Mouse (Mus musculus): Measurements from ENCODE around the gene Sdf2. TPM values are rescaled to one million over a fixed set of nuclear protein-coding genes. Genes with fewer than 3 reads are reported as not detected.

Sdf2 gene
- polyA plus RNA-seq, 1 experiment from 2014 or later, result 62.7 TPM

- Histone ChIP-seq H3K9me3 (replicated peaks) (no peaks in the 10 kb centered on the region), H3K4me2 (no peak overlapping the region), H3K4me3 (no peak overlapping the region), H3K36me3 (ENCODE audit: poor library complexity, severe bottlenecking) (peaks cover 85% of the 10 kb centered on the region), H3K9ac (no peak overlapping the region), H3K27ac (no peak overlapping the region), H3K4me1 (no peaks in the 10 kb centered on the region), H3K27me3 (no peaks in the 10 kb centered on the region)
- WGBS, result 96% methylated on average over 6 of the region's 6 CpGs
- ATAC-seq, result no peak
Measured at GRCm38 (mm10) chr11:78231518-78231917, 14.0 kb upstream of the Sdf2 start.

- Histone ChIP-seq H3K4me1 (peaks cover 22% of the 10 kb centered on the region), H3K27me3 (no peaks in the 10 kb centered on the region), H3K9ac (no peak overlapping the region), H3K4me2 (no peak overlapping the region), H3K9me3 (replicated peaks) (no peaks in the 10 kb centered on the region), H3K36me3 (ENCODE audit: poor library complexity, severe bottlenecking) (peaks cover 30% of the 10 kb centered on the region), H3K27ac (no peak overlapping the region), H3K4me3 (no peak overlapping the region)
- 88% methylated on average over 9 of the region's 9 CpGs for WGBS
- no peak for ATAC-seq
Measured at GRCm38 (mm10) chr11:78240193-78240857, 5.2 kb upstream of the Sdf2 start.

GRCm38 (mm10) chr11:78245261-78245626 lies 302 bp upstream of the Sdf2 start:
- Histone ChIP-seq H3K9ac (peak overlapping the region; percentile 93), H3K9me3 (replicated peaks) (no peaks in the 10 kb centered on the region), H3K4me3 (peak overlapping the region; percentile 99), H3K4me1 (peaks cover 52% of the 10 kb centered on the region), H3K27ac (peak overlapping the region; percentile 92), H3K27me3 (no peaks in the 10 kb centered on the region), H3K36me3 (ENCODE audit: poor library complexity, severe bottlenecking) (peaks cover 10% of the 10 kb centered on the region), H3K4me2 (peak overlapping the region; percentile 91)
- ATAC-seq, result no peak
- WGBS, result under 1% methylated on average over 19 of the region's 19 CpGs

- Histone ChIP-seq H3K9ac (peak overlapping the region; percentile 93; the same call in 1 of the 2 replicates), H3K27ac (peak overlapping the region; percentile 92), H3K9me3 (replicated peaks) (no peaks in the 10 kb centered on the region), H3K27me3 (no peaks in the 10 kb centered on the region), H3K4me2 (peak overlapping the region; percentile 91), H3K4me1 (peaks cover 52% of the 10 kb centered on the region), H3K36me3 (ENCODE audit: poor library complexity, severe bottlenecking) (peaks cover 15% of the 10 kb centered on the region), H3K4me3 (peak overlapping the region; percentile 99)
- no peak for ATAC-seq
- 56% methylated on average over 7 of the region's 7 CpGs for WGBS
Measured at GRCm38 (mm10) chr11:78246318-78247011, 919 bp downstream of the Sdf2 start.

- H3K27me3 ChIP-seq, result no peaks in the 10 kb centered on the region
- 81% methylated on average over 3 of the region's 3 CpGs for WGBS
- H3K4me3 ChIP-seq, result peak overlapping the region; percentile 99
- no peak overlapping the region for H3K27ac ChIP-seq
- H3K4me2 ChIP-seq, result peak overlapping the region; percentile 91
- H3K36me3 ChIP-seq (ENCODE audit: poor library complexity, severe bottlenecking), result peaks cover 20% of the 10 kb centered on the region
- H3K9me3 ChIP-seq (replicated peaks), result no peaks in the 10 kb centered on the region
- peaks cover 49% of the 10 kb centered on the region for H3K4me1 ChIP-seq
- H3K9ac ChIP-seq, result no peak overlapping the region
- no peak for ATAC-seq
Measured at GRCm38 (mm10) chr11:78247012-78247348, 1.4 kb downstream of the Sdf2 start.

GRCm38 (mm10) chr11:78247727-78248140 lies 2.2 kb downstream of the Sdf2 start:
- H3K36me3 ChIP-seq (ENCODE audit: poor library complexity, severe bottlenecking), result peaks cover 27% of the 10 kb centered on the region
- H3K4me2 ChIP-seq, result peak overlapping the region; percentile 28
- peaks cover 42% of the 10 kb centered on the region for H3K4me1 ChIP-seq
- no peak overlapping the region for H3K27ac ChIP-seq
- H3K9ac ChIP-seq, result no peak overlapping the region
- no peaks in the 10 kb centered on the region for H3K27me3 ChIP-seq
- ATAC-seq, result no peak
- 60% methylated on average over 4 of the region's 4 CpGs for WGBS
- H3K4me3 ChIP-seq, result no peak overlapping the region
- H3K9me3 ChIP-seq (replicated peaks), result no peaks in the 10 kb centered on the region

- whole genome bisulfite sequencing, result 80% methylated on average over 1 of the region's 1 CpGs
- H3K36me3 ChIP-seq (ENCODE audit: poor library complexity, severe bottlenecking), result peaks cover 35% of the 10 kb centered on the region
- no peak overlapping the region for H3K27ac ChIP-seq
- ATAC-seq, result no peak
- no peak overlapping the region for H3K4me3 ChIP-seq
- no peaks in the 10 kb centered on the region for H3K4me1 ChIP-seq
- H3K27me3 ChIP-seq, result 0 out of 2 replicates have a peak, but pooled peaks cover 4% of the 10 kb centered on the region
- H3K9me3 ChIP-seq (replicated peaks), result no peaks in the 10 kb centered on the region
- no peak overlapping the region for H3K9ac ChIP-seq
- H3K4me2 ChIP-seq, result no peak overlapping the region
Measured at GRCm38 (mm10) chr11:78256618-78257017, 11.1 kb downstream of the Sdf2 start.

GRCm38 (mm10) chr11:78260489-78261258 lies 15.1 kb downstream of the Sdf2 start:
- H3K4me1 ChIP-seq, result peaks cover 13% of the 10 kb centered on the region
- H3K4me3 ChIP-seq, result peak overlapping the region; percentile 86
- 0 out of 2 replicates have a peak, but pooled peaks cover 4% of the 10 kb centered on the region for H3K27me3 ChIP-seq
- H3K9me3 ChIP-seq (replicated peaks), result no peaks in the 10 kb centered on the region
- H3K4me2 ChIP-seq, result peak overlapping the region; percentile 75
- 95% methylated on average over 2 of the region's 2 CpGs for WGBS
- ATAC-seq, result no peak
- peaks cover 29% of the 10 kb centered on the region for H3K36me3 ChIP-seq (ENCODE audit: poor library complexity, severe bottlenecking)
- no peak overlapping the region for H3K9ac ChIP-seq
- no peak overlapping the region for H3K27ac ChIP-seq

- peak within 1 kb of the TSS; percentile 75 for H3K4me2 ChIP-seq
- peaks cover 33% of the 10 kb centered on the region for H3K36me3 ChIP-seq (ENCODE audit: poor library complexity, severe bottlenecking)
- no peaks in the 10 kb centered on the region for H3K9me3 ChIP-seq (replicated peaks)
- peak within 1 kb of the TSS; percentile 86 for H3K4me3 ChIP-seq
- H3K27ac ChIP-seq, result peak within 1 kb of the TSS; percentile 83
- peak; percentile 96 for ATAC-seq
- peak within 1 kb of the TSS; percentile 86 for H3K9ac ChIP-seq
- H3K27me3 ChIP-seq, result 0 out of 2 replicates have a peak, but pooled peaks cover 4% of the 10 kb centered on the region
- under 1% methylated on average over 81 of the region's 115 CpGs for WGBS
- peaks cover 13% of the 10 kb centered on the region for H3K4me1 ChIP-seq
Measured at GRCm38 (mm10) chr11:78261380-78262352, 16.1 kb downstream of the Sdf2 start, which contains the start of gene 2610507B11Rik. Gene 2610507B11Rik (plus strand): TSS chr11:78261752.

- Histone ChIP-seq H3K4me2 (peak overlapping the region; percentile 75), H3K27me3 (0 out of 2 replicates have a peak, but pooled peaks cover 4% of the 10 kb centered on the region), H3K4me3 (peak overlapping the region; percentile 86), H3K36me3 (ENCODE audit: poor library complexity, severe bottlenecking) (peaks cover 42% of the 10 kb centered on the region), H3K9ac (peak overlapping the region; percentile 86; the same call in 1 of the 2 replicates), H3K9me3 (replicated peaks) (no peaks in the 10 kb centered on the region), H3K27ac (no peak overlapping the region), H3K4me1 (peaks cover 13% of the 10 kb centered on the region)
- WGBS, result 5% methylated on average over 8 of the region's 8 CpGs
- no peak for ATAC-seq
Measured at GRCm38 (mm10) chr11:78262550-78262949, 17.0 kb downstream of the Sdf2 start.

- Histone ChIP-seq H3K9ac (no peak overlapping the region), H3K27me3 (no peaks in the 10 kb centered on the region), H3K4me2 (no peak overlapping the region), H3K9me3 (replicated peaks) (no peaks in the 10 kb centered on the region), H3K36me3 (ENCODE audit: poor library complexity, severe bottlenecking) (peaks cover 69% of the 10 kb centered on the region), H3K27ac (no peak overlapping the region), H3K4me3 (no peak overlapping the region), H3K4me1 (peaks cover 13% of the 10 kb centered on the region)
- WGBS, result 94% methylated on average over 6 of the region's 6 CpGs
- ATAC-seq, result no peak
Measured at GRCm38 (mm10) chr11:78265571-78265970, 20.0 kb downstream of the Sdf2 start.
